Mouse (Mus musculus) cortical plate, adult 2 months (tissue): Measurements from ENCODE around the gene Prdm10. TPM values are rescaled to one million over a fixed set of nuclear protein-coding genes. Genes with fewer than 3 reads are reported as not detected.

Experiments used
- H3K27ac ChIP-seq: fragments of 200-500 bp; 2 replicates; pipeline ENCODE4 v1.5.1; 2012; ENCODE audit warnings: low read length, control low read depth, inconsistent platforms; ENCODE audit not compliant: insufficient read depth
- H3K4me1 ChIP-seq: fragments of 200-500 bp; 2 replicates; pipeline ENCODE4 v1.6.1; 2011; ENCODE audit warnings: low read length; ENCODE audit not compliant: control insufficient read depth, insufficient read depth
- H3K4me3 ChIP-seq: fragments of 200-500 bp; 2 replicates; pipeline ENCODE4 v1.5.1; 2011; ENCODE audit warnings: mild to moderate bottlenecking, low read length, control low read depth; ENCODE audit not compliant: insufficient read depth
- CTCF ChIP-seq: fragments of 200-500 bp; IDR thresholded peaks from 2 replicates; pipeline ENCODE4 v1.5.1; 2011; ENCODE audit warnings: mild to moderate bottlenecking, control low read depth, low read length; ENCODE audit not compliant: insufficient read depth; ENCODE audit errors: extremely low read depth
- POLR2A ChIP-seq: fragments of 200-500 bp; IDR thresholded peaks from 2 replicates; pipeline ENCODE4 v1.6.1; 2011; ENCODE audit warnings: mild to moderate bottlenecking, low read length, control low read depth; ENCODE audit not compliant: insufficient read depth; ENCODE audit errors: extremely low read depth
- polyA plus RNA-seq: library from polyadenylated mRNA; depleted of rRNA; stranded (reverse); fragments of >200 nt; gene quantifications from 2 replicates; pipeline ENCODE4 v1.2.3, GENCODE M21; 2012; rRNA removed

Prdm10 gene
- polyA plus RNA-seq = 18.1 and 19.0 TPM in 2 replicates

DNA sequence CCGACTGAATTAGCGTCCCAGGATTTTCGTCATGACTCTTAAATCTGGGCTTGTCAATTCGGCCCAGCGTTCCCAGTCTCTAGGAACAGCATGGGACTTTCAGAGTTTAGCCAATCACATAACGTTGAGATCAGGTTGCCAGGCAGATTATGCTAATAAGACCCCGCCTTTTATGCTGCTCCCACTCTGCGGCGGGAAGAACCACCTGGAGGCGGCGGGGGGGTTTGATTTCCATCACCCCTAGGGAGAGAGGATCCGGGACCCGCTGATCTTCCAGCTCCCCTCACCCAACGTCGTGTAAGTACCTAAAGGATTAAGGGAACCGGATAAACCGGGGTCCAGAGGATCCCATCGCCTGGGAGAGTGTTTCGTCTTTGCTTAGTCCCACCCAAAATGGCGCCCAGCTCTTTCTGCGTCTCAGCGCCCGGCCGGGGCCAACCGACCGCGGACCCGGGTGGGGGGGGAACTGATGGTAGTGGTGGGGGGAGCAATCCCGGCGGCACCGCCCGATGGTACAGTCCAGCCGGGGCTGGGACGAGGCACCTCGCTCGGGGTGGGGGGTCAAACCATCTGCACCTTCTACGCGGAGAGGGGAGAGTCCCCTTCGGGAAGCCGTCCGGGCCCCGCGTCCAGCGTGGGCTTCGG lies at the start of gene Prdm10:
Gene Prdm10, plus strand, starts transcription at position 173 of the 645 bp plus-strand sequence.
- TF ChIP-seq POLR2A (peak; percentile 57; the same call in 1 of the 2 replicates), CTCF (no peak)
- Histone ChIP-seq H3K4me1 (no peaks in the 10 kb centered on the region), H3K4me3 (peak within 1 kb of the TSS; percentile 59), H3K27ac (peak within 1 kb of the TSS; percentile 97)

DNA sequence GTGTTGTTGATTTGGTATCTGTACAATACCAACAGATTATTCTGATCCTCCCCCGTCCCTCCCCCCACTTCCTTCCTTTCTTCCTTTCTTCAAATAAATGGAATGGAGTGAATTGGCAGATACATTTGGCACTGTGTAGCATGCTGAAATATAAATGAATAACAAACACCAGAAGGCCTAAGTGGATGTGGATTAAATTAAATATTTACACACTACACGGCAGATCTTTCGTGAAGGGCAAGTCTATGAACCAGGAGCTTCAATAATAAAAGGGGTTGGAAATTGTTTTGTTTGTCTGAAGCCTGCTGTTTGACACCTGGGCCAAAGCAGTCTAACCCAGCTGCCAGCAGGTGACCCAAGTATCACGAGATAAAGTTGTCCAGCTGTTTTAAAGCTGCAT lies 45.3 kb upstream of the Prdm10 start:
- H3K4me3 ChIP-seq = no peak overlapping the region
- TF ChIP-seq CTCF (no peak), POLR2A (no peak)
- no peak overlapping the region for H3K27ac ChIP-seq
- no peaks in the 10 kb centered on the region for H3K4me1 ChIP-seq

DNA sequence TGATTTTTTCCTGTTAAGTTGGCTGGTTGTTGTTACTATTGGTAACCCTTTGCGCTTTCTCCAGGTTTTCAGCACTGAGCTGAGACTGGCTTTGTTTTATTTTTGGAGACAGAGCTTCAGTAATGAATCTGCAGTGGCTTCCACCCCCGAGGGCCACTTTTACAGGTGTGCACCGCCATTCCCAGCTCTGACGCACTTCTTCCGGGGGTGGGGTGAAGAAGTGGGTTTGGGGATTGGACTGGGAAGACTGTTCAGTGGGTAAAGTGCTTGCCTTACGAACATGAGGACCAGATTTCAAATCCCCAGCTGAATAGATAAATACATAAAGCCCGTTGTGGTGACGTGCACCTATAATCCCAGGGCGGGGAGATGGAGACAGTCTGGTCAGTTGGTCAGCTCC lies 44.8 kb upstream of the Prdm10 start:
- H3K4me1 ChIP-seq = no peaks in the 10 kb centered on the region
- H3K4me3 ChIP-seq = no peak overlapping the region
- H3K27ac ChIP-seq = no peak overlapping the region
- TF ChIP-seq POLR2A (no peak), CTCF (no peak)

DNA sequence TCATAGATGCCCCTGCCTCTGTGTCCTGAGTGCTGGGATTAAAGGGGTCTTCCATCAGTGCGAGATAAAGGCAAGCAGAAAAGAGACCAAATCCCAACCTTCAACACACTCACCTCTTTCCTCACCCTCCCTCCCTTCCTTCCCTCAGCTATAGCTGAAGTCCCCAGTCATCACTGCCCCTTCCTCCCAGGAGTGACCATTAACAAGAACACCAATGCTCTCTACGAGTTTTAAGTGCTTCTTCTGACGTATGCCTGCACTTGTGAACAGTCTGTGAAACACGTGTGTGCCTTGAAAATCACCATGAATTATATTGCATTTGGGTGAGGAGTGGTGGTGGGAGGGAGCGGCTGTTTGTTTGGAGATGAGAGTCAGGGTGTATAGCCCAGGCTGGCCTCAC lies 44.3 kb upstream of the Prdm10 start:
- no peak overlapping the region for H3K4me3 ChIP-seq
- H3K4me1 ChIP-seq = no peaks in the 10 kb centered on the region
- TF ChIP-seq POLR2A (no peak), CTCF (no peak)
- H3K27ac ChIP-seq = no peak overlapping the region

DNA sequence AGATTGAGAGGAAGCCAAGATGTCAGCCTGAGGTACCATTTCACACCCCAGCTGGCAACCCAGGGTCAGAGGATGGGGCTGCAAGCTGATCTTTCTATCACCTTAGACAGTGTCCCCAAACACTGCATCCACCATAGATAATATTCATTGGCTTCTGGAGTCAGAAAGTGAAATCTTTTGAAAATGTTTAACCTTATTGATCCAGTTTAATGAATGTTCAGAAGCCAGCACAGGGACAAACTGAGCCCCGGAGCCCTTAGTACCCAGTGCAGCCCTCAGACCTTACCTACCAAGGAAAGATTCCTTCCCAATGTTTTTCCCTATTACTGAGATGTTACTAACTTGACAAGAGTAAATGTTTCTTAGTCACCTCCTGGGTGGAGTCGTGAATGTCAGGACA lies 41.8 kb upstream of the Prdm10 start:
- H3K4me1 ChIP-seq = no peaks in the 10 kb centered on the region
- TF ChIP-seq POLR2A = no peak
- no peak for TF ChIP-seq CTCF
- no peak overlapping the region for H3K4me3 ChIP-seq
- H3K27ac ChIP-seq = no peak overlapping the region

DNA sequence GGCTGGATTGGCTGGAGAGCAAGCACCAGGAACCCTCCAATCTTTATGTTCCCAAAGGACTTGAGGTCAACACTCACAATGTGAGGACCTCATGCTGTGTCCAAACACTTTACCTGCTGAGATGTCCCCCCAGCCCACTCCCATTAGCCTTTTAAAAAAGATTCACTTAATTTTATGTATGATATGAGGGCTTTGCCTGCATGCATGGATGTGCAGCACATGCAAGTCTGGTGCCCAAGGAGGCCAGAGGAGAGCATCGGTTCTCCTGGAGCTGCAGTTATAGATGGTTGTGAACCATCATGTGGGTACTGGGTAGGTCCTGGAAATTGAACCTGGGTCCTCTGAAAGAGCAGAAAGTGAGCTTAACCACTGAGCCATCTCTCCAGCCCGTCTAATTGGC lies 40.8 kb upstream of the Prdm10 start:
- no peak for TF ChIP-seq POLR2A
- TF ChIP-seq CTCF = no peak

DNA sequence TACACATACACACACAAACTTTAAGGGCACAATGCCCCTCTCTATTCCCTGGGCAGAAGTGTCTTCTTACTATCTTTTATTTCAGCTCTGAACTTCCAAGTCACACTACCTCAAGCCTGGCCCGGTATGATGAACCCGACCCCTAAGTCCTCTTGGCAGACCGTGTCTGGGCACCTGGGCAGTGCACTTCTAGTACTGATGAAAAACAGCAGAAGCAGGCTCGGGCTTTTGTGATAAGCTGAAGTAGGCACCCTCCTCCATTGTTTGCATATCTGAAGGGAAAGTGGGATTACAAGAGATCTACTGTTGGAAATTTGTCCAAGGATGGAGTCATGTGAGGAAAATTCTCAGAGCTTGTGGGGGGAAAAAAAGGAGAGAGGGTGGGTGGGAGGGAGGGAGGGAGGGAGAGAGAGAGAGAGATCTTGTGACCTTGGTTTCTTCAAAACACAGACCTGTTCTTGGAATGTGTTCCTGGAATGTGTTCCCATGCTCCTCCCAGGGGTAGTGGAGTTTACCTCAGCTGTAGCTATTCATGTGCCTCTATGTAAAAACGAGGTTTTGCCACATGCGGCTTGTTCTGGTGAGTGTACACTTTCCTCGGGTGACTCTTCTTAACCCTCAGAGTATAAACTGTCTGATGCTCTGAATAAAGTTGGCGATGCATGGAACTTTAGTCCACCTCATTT lies 39.7 kb upstream of the Prdm10 start:
- H3K4me3 ChIP-seq = no peak overlapping the region
- peaks cover 2% of the 10 kb centered on the region; the same call in 1 of the 2 replicates for H3K4me1 ChIP-seq
- TF ChIP-seq POLR2A = no peak
- no peak for TF ChIP-seq CTCF
- H3K27ac ChIP-seq = no peak overlapping the region

More for the DNA sequence above, 40.8 kb upstream of the Prdm10 start:
- no peaks in the 10 kb centered on the region for H3K4me1 ChIP-seq
- no peak overlapping the region for H3K4me3 ChIP-seq
- no peak overlapping the region for H3K27ac ChIP-seq

DNA sequence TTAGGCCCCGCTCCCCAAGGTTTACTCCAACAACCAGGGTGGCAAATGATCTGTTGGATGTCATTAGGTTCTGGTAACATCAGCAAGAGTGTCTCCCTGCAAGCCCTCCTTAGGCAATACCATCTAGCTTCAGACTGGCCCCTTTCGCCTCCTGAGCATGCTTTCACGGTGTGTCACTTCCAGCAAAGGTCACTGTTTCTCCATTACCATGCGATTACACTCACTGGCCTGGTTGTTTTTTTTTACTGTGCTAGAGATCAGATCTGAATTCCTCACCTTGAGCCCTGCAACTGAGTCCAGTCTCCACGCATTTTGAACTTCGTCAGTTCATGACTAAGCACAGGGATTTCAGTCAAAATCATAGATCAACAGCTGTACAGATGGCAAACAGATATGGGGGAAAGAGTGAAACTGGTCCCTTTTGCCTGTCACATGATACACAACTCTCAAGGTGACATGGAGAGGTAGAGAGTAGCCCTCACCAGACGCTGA lies 39.1 kb upstream of the Prdm10 start:
- Histone ChIP-seq H3K4me3 (no peak overlapping the region), H3K4me1 (peaks cover 2% of the 10 kb centered on the region; the same call in 1 of the 2 replicates), H3K27ac (no peak overlapping the region)
- TF ChIP-seq POLR2A (no peak), CTCF (no peak)

DNA sequence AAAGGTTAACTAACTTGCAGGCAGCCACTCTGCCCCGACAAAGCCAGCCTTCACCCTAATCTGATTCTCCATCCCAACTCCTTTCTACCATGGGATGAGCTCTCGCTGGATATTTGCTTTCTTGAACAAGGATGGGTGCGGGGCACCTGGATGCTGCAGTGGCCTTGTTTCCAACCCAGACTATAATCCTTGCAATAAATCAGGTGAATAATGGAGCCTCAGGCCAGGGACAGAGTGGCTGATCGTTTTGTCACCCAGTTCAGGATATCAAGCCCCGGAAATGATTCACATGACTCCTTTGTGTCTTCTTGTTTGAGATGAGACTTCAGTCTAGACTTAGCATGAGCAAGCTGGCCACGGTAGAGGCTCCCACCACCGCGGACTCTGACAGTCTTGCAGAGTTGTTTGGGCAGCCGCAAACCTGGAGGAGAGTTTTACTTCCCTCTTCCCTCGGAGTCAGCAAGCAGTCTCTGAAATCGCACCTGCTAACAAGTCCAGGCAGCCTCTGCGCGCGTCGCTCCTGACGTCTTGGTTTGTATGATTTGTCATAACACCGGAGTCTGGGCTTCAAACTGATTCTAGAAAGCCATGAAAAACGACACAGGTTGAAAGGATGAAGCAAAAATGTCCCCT lies 36.9 kb upstream of the Prdm10 start:
- TF ChIP-seq POLR2A = no peak
- no peak for TF ChIP-seq CTCF
- H3K4me1 ChIP-seq = peaks cover 2% of the 10 kb centered on the region; the same call in 1 of the 2 replicates
- H3K27ac ChIP-seq = no peak overlapping the region
- no peak overlapping the region for H3K4me3 ChIP-seq
